Mouse (Mus musculus) lung, adult 2 months (tissue): ENCODE measurements around the gene Slc48a1. TPM values are rescaled to one million over a fixed set of nuclear protein-coding genes. Genes with fewer than 3 reads are reported as not detected.

Experiments used
- DNase-seq: peaks from one replicate; pipeline ENCODE4 v3.0.0; 2022
- H3K4me1 ChIP-seq: fragments of 200-500 bp; 2 replicates; pipeline ENCODE4 v1.6.1; 2011; ENCODE audit warnings: low read length; ENCODE audit not compliant: control insufficient read depth, insufficient read depth
- H3K4me3 ChIP-seq: fragments of 200-500 bp; replicated peaks from 2 replicates; pipeline ENCODE3; 2011; ENCODE audit warnings: low read depth, mild to moderate bottlenecking, control low read depth, low read length; ENCODE audit errors: extremely low read depth
- CTCF ChIP-seq: fragments of 200-500 bp; IDR thresholded peaks from 2 replicates; pipeline ENCODE4 v1.5.1; 2011; ENCODE audit warnings: mild to moderate bottlenecking, low read length, control low read depth; ENCODE audit not compliant: insufficient read depth
- POLR2A ChIP-seq: fragments of 200-500 bp; IDR thresholded peaks from 2 replicates; pipeline ENCODE4 v1.6.1; 2011; ENCODE audit warnings: low read depth, mild to moderate bottlenecking, control low read depth, low read length, borderline replicate concordance; ENCODE audit errors: extremely low read depth
- WGBS: fragments of 180-500 bp; shearing (Covaris S2); methylation state at CpG from one replicate; pipeline ENCODE4 v1.1.7; 2018; 5-methylcytosine and 5-hydroxymethylcytosine counted together
- polyA plus RNA-seq: library from polyadenylated mRNA; depleted of rRNA; stranded (reverse); fragments of >200 nt; gene quantifications from 2 replicates; pipeline ENCODE4 v1.2.3, GENCODE M21; 2012

The Slc48a1 gene
- polyA plus RNA-seq, 1 experiment, result 174 TPM

- no peak for TF ChIP-seq POLR2A
- TF ChIP-seq CTCF, result peak; percentile 65; the same call in 1 of the 2 replicates
- no peak for DNase-seq
- WGBS, result 74% methylated on average over 5 of the region's 5 CpGs
Measured at GRCm38 (mm10) chr15:97809942-97810341, 31.6 kb downstream of the Slc48a1 start.

GRCm38 (mm10) chr15:97810399-97810798 is 32.1 kb downstream of the Slc48a1 start:
- DNase-seq, result no peak
- TF ChIP-seq POLR2A (no peak), CTCF (no peak)

More at GRCm38 (mm10) chr15:97809942-97810341, 31.6 kb downstream of the Slc48a1 start:
- Histone ChIP-seq H3K4me3 (no peak overlapping the region), H3K4me1 (peaks cover 37% of the 10 kb centered on the region)

GRCm38 (mm10) chr15:97811307-97811706 is 33.0 kb downstream of the Slc48a1 start:
- 80% methylated on average over 9 of the region's 9 CpGs for WGBS

More at GRCm38 (mm10) chr15:97810399-97810798, 32.1 kb downstream of the Slc48a1 start:
- Histone ChIP-seq H3K4me3 (no peak overlapping the region), H3K4me1 (peaks cover 42% of the 10 kb centered on the region)
- 91% methylated on average over 5 of the region's 5 CpGs for WGBS

GRCm38 (mm10) chr15:97812126-97812525 is 33.8 kb downstream of the Slc48a1 start:
- H3K4me1 ChIP-seq, result peaks cover 53% of the 10 kb centered on the region
- 16% methylated on average over 6 of the region's 6 CpGs for WGBS
- no peak for DNase-seq
- no peak for TF ChIP-seq POLR2A
- TF ChIP-seq CTCF, result no peak
- no peak overlapping the region for H3K4me3 ChIP-seq

More at GRCm38 (mm10) chr15:97811307-97811706, 33.0 kb downstream of the Slc48a1 start:
- no peak for TF ChIP-seq POLR2A
- TF ChIP-seq CTCF, result no peak
- no peak for DNase-seq
- Histone ChIP-seq H3K4me1 (peaks cover 46% of the 10 kb centered on the region), H3K4me3 (no peak overlapping the region)

- peaks cover 58% of the 10 kb centered on the region for H3K4me1 ChIP-seq
- no peak overlapping the region for H3K4me3 ChIP-seq
- TF ChIP-seq POLR2A (no peak), CTCF (no peak)
- no peak for DNase-seq
- 30% methylated on average over 7 of the region's 7 CpGs for WGBS
Measured at GRCm38 (mm10) chr15:97812875-97813274, 34.6 kb downstream of the Slc48a1 start.

- Histone ChIP-seq H3K4me1 (peaks cover 61% of the 10 kb centered on the region), H3K4me3 (no peak overlapping the region)
- 26% methylated on average over 21 of the region's 21 CpGs for WGBS
- TF ChIP-seq CTCF, result no peak
- no peak for TF ChIP-seq POLR2A
- peak; percentile 59 for DNase-seq
Measured at GRCm38 (mm10) chr15:97813452-97814204, 35.3 kb downstream of the Slc48a1 start.

- Histone ChIP-seq H3K4me1 (peaks cover 61% of the 10 kb centered on the region), H3K4me3 (no peak overlapping the region)
- TF ChIP-seq POLR2A (no peak), CTCF (no peak)
- DNase-seq, result no peak
- 26% methylated on average over 5 of the region's 5 CpGs for WGBS
Measured at GRCm38 (mm10) chr15:97814703-97815102, 36.4 kb downstream of the Slc48a1 start.

- Histone ChIP-seq H3K4me1 (peaks cover 67% of the 10 kb centered on the region), H3K4me3 (no peak overlapping the region)
- WGBS, result 66% methylated on average over 4 of the region's 4 CpGs
- TF ChIP-seq CTCF (no peak), POLR2A (no peak)
- DNase-seq, result no peak
Measured at GRCm38 (mm10) chr15:97815254-97815653, 36.9 kb downstream of the Slc48a1 start.

GRCm38 (mm10) chr15:97816199-97816994 is 38.1 kb downstream of the Slc48a1 start:
- no peak for DNase-seq
- TF ChIP-seq CTCF, result 0 out of 2 replicates have a peak, but pooled peaks have one; percentile 1
- TF ChIP-seq POLR2A, result no peak
- no peak overlapping the region for H3K4me3 ChIP-seq
- 65% methylated on average over 17 of the region's 17 CpGs for WGBS
- peaks cover 74% of the 10 kb centered on the region for H3K4me1 ChIP-seq

- no peak overlapping the region for H3K4me3 ChIP-seq
- no peak for DNase-seq
- H3K4me1 ChIP-seq, result peaks cover 72% of the 10 kb centered on the region
- 62% methylated on average over 9 of the region's 9 CpGs for WGBS
- TF ChIP-seq CTCF (no peak), POLR2A (no peak)
Measured at GRCm38 (mm10) chr15:97819937-97820336, 41.6 kb downstream of the Slc48a1 start.
